Mouse (Mus musculus) brown adipose tissue, adult 24 weeks (tissue): Measurements from ENCODE around the gene Ezr. TPM values are rescaled to one million over a fixed set of nuclear protein-coding genes. Genes with fewer than 3 reads are reported as not detected.

Experiments used
- H3K27ac ChIP-seq: fragments of 200-500 bp; replicated peaks from 2 replicates; pipeline ENCODE4 v1.5.1; 2012; ENCODE audit warnings: low read depth, mild to moderate bottlenecking, low read length
- H3K4me1 ChIP-seq: fragments of 200-500 bp; 2 replicates; pipeline ENCODE4 v1.6.1; 2012; ENCODE audit warnings: low read length, mixed read lengths; ENCODE audit not compliant: control insufficient read depth, insufficient read depth, insufficient read length
- H3K4me3 ChIP-seq: fragments of 200-500 bp; 2 replicates; pipeline ENCODE4 v1.5.1; 2012; ENCODE audit warnings: low read depth, mild to moderate bottlenecking, low read length, moderate library complexity; ENCODE audit not compliant: insufficient read depth
- polyA plus RNA-seq: library from polyadenylated mRNA; stranded (reverse); fragments of >200 nt; gene quantifications from 2 replicates; pipeline ENCODE4 v1.2.4, GENCODE M21; 2012; ENCODE audit not compliant: missing spikeins, insufficient read depth, insufficient read length

Gene Ezr
- polyA plus RNA-seq, 1 experiment: 3.6 TPM

DNA sequence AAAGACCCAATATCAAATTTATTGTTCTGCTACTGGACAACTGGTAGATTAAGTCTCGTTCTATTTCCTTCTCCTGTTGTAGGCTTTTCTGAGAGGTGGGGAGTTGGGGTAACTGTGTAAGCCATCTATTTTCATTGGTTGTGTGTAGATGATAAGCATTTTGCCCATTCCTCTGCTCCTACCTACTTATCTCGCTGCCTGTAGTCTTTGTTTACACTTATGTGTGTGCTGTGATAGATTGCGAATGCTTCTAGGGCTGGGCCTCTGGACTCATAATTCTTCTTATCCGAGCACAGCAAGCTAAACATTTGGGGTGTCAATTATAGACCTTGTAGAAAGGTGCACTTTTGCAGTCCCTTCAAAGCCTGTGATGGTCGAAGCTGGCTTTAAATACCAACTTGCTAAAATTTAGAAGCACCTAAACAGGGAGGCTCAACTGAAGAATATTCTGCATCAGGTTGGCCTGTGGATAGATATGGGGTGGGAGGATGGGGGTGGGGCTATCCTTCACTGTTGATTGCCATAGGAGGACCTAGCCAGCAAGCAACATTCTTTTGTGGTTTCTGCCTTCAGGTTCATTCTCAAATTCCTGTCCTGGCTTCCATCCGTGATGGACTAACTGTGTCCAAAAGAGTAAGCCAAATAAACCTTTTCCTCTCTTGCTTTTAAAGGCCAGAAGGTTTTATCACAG lies 22.4 kb upstream of the Ezr start:
- no peak overlapping the region for H3K27ac ChIP-seq
- H3K4me3 ChIP-seq: no peak overlapping the region
- no peaks in the 10 kb centered on the region; the same call in 1 of the 2 replicates for H3K4me1 ChIP-seq

DNA sequence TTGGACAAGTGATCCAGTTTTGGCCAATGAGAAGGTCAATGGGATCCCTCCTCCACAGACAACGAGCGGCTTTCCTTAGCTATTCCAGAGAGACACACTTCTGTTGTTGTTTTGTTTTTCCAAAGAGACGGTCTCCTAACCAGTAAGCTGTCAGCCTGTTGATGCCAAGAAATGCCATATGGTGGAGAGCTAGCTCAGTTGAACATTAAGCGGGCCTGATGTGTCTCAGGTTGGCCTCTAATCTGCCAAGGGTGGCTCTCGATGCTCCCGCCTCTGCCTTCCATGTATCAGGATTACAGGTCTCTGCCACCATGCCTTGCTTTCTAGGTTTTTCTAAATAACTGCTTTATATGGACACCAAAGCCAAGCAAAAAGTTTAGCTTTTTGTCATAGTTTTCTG lies 21.5 kb upstream of the Ezr start:
- no peak overlapping the region for H3K4me3 ChIP-seq

DNA sequence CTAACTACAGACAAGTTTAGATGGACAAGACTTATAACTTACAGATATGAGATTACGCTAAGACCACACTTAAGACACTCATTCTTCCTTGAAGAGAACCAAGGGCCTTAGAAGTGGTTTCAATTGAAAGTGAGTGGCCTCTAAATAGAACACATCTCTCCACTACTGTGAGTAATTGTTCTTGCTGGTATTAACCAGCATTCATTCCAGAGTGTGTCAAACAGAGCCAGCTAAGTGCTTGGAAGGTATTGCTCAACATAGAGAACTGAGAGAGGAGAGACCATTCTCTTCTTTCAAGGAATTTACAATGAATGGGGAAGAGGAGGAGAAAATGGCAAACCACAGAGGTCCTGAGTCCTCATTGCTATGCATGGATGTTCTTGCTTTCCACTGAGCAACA lies 21.0 kb upstream of the Ezr start:
- Histone ChIP-seq H3K4me1 (no peaks in the 10 kb centered on the region; the same call in 1 of the 2 replicates), H3K4me3 (no peak overlapping the region), H3K27ac (no peak overlapping the region)

More for the DNA sequence above, 21.5 kb upstream of the Ezr start:
- no peak overlapping the region for H3K27ac ChIP-seq
- H3K4me1 ChIP-seq: no peaks in the 10 kb centered on the region; the same call in 1 of the 2 replicates

DNA sequence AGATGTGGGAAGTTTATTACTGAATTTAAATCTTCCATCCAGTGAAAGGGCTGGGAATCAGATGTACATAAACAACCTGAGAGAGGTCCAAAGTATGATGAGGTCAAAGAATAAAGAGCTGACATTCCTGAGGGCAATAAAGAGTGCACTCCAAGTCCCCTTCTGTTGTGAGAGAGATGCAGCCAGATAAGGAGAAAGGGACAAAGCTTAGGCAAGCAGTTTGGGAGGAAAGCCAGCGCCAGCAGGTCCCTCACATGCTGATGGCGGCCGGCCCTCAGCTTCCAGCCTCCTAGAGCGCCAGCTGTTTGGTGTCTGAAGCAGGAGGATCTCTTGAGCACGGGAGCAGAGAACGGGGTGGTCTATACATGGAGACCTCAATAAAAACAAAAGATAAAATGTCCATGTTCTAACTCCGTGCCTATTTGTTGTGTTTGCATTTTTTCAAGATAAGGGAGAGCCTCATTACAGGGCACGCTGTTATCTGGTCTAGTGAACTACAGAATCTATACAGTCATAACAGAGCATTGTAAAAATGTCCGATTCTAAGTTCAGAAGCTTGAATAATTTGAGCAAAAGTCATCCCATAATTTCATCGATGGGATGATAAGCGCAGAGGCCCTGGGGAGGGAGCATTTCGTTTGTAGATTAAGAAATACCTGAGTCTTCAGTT lies 15.9 kb upstream of the Ezr start:
- Histone ChIP-seq H3K4me1 (no peaks in the 10 kb centered on the region), H3K4me3 (no peak overlapping the region), H3K27ac (no peak overlapping the region)

DNA sequence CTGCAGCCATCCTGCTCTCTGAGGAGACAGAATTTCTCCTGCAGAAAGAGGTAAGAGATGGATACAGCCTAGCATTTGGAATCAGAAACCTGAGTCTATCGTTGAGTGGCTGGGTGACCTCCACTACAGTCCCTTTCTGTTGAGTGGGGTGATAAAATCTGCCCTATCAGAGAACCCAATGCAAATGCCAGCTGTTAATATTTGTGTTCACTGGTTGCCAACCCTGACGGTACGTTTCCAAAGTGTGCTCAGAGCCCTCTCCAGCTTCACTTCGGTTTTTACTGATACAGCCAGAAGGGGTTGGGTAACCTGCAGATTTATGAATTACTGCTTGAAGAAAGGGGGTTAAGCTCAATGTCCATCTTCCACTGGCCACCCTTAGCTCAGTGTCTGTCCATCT lies 14.9 kb upstream of the Ezr start:
- Histone ChIP-seq H3K4me3 (no peak overlapping the region), H3K27ac (no peak overlapping the region), H3K4me1 (no peaks in the 10 kb centered on the region)

DNA sequence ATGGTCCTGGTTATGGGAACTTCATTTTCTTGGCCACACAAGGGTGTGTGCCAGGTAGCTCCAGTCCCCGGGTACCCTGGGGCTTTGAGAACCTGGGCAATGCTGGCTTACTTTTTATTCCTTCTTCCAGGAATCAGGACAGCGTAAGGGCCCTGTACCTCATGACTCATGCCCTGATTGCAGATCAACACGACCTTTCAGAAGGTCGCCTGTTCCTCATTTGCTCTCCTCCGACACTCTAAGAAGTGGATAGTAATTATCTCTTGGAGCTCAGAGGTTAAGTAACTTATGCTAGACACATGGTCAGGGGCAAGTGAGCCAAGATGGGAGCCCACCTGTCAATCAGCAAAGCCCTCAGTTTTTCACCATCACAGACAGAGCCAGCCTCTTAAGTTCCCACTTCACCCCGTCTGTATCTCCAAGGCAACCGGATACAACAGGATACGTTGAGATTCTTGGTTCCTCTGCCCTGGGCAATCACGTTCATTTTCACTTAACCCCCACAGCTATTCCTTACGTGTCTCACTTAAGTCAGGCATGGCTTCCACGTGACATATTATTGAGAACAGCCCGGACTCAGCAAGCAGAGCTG lies 11.7 kb upstream of the Ezr start:
- Histone ChIP-seq H3K27ac (no peak overlapping the region), H3K4me3 (no peak overlapping the region)

DNA sequence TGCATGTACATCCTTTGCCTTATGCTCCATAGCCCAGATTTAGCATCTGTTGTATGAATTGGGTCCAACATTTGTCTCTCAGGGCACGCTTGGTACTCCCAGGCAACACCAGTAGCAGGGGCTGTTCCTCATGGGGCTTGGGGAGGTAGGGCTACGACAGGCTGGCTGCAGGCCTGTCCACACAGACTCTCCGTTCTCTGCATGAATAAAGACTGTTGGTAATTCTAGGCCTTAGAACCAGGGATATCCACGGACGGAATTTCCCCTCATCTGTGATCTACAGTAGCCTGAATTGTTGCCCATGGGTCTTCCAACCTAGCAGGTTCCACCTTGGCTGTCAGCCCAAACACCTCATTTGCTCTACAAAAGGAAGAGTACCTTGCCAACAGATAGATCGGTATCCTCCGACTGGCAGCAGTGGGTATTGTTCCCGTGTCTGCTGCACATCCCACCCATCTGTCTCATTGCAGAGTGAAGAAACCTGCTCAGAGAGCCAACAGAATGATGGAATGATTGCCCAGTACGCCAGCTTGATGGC lies 7.1 kb upstream of the Ezr start:
- Histone ChIP-seq H3K4me3 (no peak overlapping the region), H3K27ac (no peak overlapping the region), H3K4me1 (no peaks in the 10 kb centered on the region)

More for the DNA sequence above, 11.7 kb upstream of the Ezr start:
- H3K4me1 ChIP-seq: no peaks in the 10 kb centered on the region

DNA sequence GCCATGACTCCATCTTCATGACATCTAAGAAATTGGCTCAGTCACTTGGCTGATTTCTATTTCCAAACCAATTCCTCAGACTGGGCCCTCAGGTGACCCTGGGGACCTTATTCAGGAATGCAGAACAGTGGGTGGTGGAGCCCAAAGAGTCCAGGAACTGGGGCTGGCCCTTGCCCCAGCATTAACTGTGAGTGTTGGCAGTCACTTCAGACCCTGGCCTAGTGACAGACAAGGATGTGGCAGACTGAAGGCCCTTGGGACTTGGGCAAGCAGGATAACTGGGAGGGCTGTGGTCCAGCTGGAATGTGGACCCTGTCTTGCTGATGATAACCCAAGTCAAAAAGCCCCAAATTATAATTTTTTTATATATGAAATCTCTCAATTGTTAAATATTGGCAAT lies 6.5 kb upstream of the Ezr start:
- H3K4me3 ChIP-seq: no peak overlapping the region
- H3K4me1 ChIP-seq: no peaks in the 10 kb centered on the region
- H3K27ac ChIP-seq: no peak overlapping the region

DNA sequence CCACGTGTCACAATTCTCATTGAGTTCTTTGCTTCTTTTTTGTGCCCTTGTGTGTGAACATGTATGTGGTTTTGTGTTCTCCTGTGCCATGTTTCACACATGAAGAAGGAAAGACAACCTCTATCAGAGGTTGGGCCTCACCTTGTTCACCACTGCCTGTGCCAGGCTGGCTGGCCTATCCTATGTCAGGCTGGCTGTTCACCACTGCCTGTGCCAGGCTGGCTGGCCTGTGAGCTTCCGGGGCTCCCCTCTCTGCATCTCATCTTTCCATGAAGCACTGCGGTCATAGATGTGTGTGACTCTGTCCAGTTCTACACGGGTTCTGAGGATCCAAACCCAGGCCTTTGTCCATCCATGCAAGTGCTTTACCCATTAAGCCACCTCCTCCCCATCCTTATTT lies 4.7 kb upstream of the Ezr start:
- H3K4me1 ChIP-seq: no peaks in the 10 kb centered on the region

DNA sequence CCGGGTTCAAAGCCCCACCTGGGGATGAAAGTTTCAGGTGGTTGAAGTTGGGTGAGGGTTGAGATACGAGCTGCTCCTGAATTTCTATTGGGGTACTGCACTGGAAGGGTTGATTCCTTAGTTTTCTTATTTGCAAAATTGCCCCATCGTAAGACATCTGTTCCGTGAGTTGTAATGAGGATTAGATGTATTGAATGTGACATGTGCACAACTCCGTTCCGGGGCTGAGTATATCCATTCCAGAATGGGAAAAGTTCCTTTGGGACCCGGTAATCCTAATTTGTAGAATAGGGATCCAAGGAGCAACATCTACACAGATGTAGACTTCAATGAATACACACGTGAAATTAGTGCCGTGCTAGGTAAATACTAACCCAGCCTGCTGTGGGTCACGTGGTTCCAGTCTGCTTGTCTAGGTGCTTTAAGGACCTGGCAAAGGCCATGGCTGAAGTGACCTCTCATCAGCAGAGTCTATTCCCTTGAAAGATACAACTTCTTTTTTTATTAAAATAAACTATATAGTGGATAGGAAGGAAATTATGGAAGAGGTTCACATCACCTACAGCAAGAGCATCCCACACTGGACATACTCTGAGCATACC lies 1.3 kb upstream of the Ezr start:
- Histone ChIP-seq H3K4me1 (no peaks in the 10 kb centered on the region), H3K27ac (no peak overlapping the region), H3K4me3 (peak overlapping the region; percentile 98; the same call in 1 of the 2 replicates)

More for the DNA sequence above, 4.7 kb upstream of the Ezr start:
- H3K4me3 ChIP-seq: no peak overlapping the region
- H3K27ac ChIP-seq: no peak overlapping the region

DNA sequence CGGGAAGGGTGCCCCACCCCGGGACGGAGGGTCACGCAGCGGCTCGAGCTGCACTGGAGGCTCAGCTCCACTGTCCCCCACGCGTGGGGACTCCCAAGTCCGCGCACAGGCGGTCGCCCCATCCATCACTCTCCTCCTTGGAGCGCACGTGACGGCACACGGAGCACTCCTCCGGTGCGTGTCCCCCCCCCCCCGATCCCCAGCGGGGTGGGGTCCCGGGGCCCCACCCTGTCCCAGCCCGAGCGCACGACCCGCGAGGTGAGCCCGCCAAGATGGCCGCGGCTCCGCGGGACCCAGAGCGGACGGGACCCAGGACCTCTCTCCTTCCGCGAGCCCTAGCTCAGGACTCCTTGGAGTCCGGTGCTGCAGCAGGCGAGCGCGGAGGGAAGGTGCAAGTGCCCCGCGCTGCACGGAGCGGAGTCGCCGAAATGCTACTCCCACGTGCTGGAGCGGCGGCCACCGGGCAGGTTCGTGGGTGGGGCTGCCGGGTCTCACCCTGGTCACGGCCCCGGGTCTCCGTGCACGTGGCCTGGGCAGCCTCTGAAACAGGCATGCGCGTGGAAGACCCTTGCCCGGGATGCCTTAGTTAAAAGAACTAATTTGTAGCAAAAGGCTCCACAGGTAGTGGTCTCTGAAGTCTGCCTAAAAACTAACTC lies 550 bp upstream of the Ezr start:
- peak overlapping the region; percentile 52; the same call in 1 of the 2 replicates for H3K27ac ChIP-seq
- H3K4me1 ChIP-seq: no peaks in the 10 kb centered on the region
- H3K4me3 ChIP-seq: peak overlapping the region; percentile 98

DNA sequence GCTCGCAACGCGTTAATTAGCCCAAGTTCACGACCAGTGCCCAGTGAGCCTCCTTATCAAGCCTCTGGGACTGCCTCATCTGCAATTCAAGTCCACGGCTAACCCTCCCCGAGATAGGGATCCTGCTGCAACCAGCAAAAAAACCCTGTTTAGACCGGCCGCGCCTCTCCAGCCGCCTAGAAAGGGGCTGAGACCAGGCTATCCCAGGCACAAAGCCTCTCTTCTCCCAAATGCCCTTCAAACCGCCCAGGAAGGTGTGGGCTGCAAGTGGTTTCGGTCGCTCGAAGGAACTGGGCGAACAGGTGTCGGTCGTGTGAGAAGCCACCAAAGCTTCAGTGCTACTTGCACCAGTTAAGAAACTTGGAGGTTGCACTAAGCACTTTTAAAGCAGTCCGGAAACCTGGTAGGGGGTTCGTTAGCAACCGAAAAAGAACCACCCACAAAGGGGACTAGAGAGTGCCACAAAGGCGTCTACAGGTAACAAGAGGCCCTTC lies 504 bp downstream of the Ezr start:
- Histone ChIP-seq H3K4me3 (peak overlapping the region; percentile 98), H3K27ac (no peak overlapping the region)

DNA sequence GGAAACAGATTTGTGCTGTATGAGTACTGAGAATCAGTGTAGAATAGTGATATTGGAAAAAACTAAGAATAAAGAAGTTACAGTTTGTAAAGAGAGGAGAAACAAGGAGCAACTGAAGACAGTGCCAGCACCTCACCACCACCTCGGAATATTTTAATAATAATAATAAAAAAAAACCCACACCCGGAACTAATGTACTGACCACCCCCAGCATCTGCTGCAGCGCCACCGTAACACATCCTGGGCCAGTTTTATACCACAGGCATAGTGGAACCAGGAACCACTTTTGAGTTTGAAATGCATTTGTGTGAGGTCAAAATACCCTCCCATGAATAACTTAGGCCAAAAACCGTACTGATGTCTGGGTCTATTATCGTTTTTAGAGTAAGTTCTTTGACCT lies 1.3 kb downstream of the Ezr start:
- peaks cover 4% of the 10 kb centered on the region; the same call in 1 of the 2 replicates for H3K4me1 ChIP-seq
- no peak overlapping the region for H3K27ac ChIP-seq
- H3K4me3 ChIP-seq: no peak overlapping the region

More for the DNA sequence above, 504 bp downstream of the Ezr start:
- H3K4me1 ChIP-seq: peaks cover 2% of the 10 kb centered on the region; the same call in 1 of the 2 replicates

DNA sequence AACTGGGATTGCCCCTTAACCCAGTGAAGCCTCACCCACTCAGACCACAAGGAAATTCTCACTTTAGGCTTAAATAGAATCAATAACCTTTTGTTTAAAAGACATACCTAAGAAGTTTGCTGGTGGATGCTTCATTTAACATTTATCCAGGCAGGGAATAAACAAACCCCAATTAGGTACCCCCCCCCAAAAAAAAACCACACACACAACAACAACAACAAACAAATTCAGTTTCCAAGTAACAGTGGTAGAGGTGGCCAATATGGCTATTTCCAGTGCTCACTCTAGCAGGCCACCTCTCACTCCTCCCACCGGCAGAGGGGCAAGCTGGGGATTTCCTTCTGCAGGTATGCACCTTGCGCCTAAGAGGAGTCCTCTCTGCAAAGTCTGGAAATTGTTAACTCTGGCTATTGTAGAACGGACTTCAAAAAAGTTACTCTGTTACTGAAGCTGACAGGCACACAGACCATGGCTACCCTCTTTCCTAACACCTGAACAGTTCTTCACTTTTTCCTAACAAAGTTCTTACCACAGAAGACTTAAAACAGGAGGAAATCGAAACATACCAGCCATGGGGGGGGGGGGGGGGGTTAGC lies 2.0 kb downstream of the Ezr start:
- H3K4me3 ChIP-seq: no peak overlapping the region
- peaks cover 4% of the 10 kb centered on the region; the same call in 1 of the 2 replicates for H3K4me1 ChIP-seq
- no peak overlapping the region for H3K27ac ChIP-seq
